Mouse (Mus musculus): ENCODE measurements around the gene Psmd1.

DNA sequence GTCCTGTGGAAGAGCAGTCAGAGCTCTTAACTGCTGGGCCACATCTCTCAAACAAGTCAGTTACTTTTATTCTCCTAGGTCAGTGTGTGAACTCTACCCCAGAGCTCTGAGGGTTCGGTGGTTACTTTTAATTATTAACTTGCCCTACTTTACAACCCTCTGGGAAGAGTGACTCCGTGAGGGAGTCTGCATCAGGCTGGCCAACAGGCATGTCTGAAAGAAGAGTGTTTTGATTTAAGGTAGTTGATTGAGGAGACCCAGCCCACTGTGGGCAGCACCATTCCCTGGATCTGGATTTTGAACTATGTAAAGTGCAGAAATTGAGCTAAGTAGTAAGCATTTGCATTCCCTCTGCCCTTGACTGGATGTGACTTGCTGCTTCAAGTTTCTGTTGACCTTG, 111.9 kb downstream of the Psmd1 start:
- no peak for TF ChIP-seq CTCF (IDR thresholded peaks at IDR 0.05; ENCODE audit: borderline replicate concordance, extremely low read depth, insufficient read depth, insufficient read length)
- TF ChIP-seq POLR2A (IDR thresholded peaks at IDR 0.05; ENCODE audit: borderline replicate concordance, extremely low read depth, insufficient read depth, insufficient read length, poor library complexity, severe bottlenecking): no peak
